Comparison of ENCODE assay signal across 22 mouse cellular contexts in the genomic region with DNA sequence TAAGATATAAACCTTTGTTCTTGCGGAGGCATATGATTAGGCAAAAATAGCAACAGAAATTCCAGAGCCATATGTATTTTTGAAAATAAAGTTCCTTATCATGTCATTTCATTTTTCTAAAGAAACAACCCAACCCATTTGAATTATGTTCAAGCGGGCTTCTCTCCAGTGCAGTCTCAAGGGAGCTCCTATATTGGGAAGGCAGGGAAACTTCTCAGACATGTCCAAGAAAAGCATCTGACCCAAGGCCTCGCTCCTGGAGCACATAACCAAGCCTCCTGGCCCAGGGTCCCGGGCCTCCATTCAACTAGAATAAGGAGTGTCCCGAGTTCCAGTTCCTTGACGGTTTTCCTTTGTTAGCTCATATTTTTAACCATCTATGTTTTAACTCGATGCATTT. TPM values are rescaled to one million over a fixed set of nuclear protein-coding genes. Genes with fewer than 3 reads are reported as not detected.
DNase-seq lines count a peak whose midpoint lies in the region; ATAC-seq and TF ChIP-seq lines count a peak whose summit lies in the region.
"Had no signal": no experiment of that assay in that cellular context is flagged by ENCODE, and none has a peak within 500 bp of the region (broad histone marks: within the 10 kb centered on the region; RNA-seq: fewer than 3 reads in every experiment).

No protein-coding gene starts in this region.

- intact Hi-C loops in heart, adult 2 months (cut with DNase I): no loop called here

- no peak overlapping the region for H3K27ac ChIP-seq in heart, adult 2 months
- H3K27ac ChIP-seq in heart, embryonic 12.5 days (ENCODE audit: poor library complexity, severe bottlenecking): no peak overlapping the region
- no peak overlapping the region for H3K27ac ChIP-seq in kidney, embryonic 16.5 days (ENCODE audit: low read length)
- H3K27ac ChIP-seq: embryonic facial prominence, embryonic 13.5 days; forebrain, embryonic 12.5 days; hindbrain, embryonic 14.5 days; liver, embryonic 14.5 days; macrophage had no signal

- no peaks in the 10 kb centered on the region for H3K36me3 ChIP-seq in heart, adult 2 months (ENCODE audit: control insufficient read depth, insufficient read depth, low read length)
- no peaks in the 10 kb centered on the region for H3K36me3 ChIP-seq in heart, embryonic 12.5 days
- no peaks in the 10 kb centered on the region for H3K36me3 ChIP-seq in kidney, embryonic 16.5 days (ENCODE audit: insufficient read depth, low read length)
- H3K36me3 ChIP-seq: embryonic facial prominence, embryonic 13.5 days; forebrain, embryonic 12.5 days; G1E had no signal

- ATAC-seq in heart, embryonic 12.5 days (ENCODE audit: insufficient number of reproducible peaks, low FRiP score): no peak
- no peak for ATAC-seq in CD4-positive, CD25-positive, alpha-beta regulatory T cell, adult 4 months
- ATAC-seq in kidney, embryonic 16.5 days (ENCODE audit: low FRiP score, low TSS enrichment): no peak; the same call in 1 of the 2 replicates

- no peaks in the 10 kb centered on the region for H3K27me3 ChIP-seq in heart, adult 2 months (ENCODE audit: control insufficient read depth, insufficient read depth, low read length)
- no peaks in the 10 kb centered on the region for H3K27me3 ChIP-seq in heart, embryonic 12.5 days (replicated peaks)
- H3K27me3 ChIP-seq in kidney, embryonic 16.5 days (ENCODE audit: insufficient read depth, low read length): no peaks in the 10 kb centered on the region
- H3K27me3 ChIP-seq: embryonic facial prominence, embryonic 13.5 days; forebrain, embryonic 12.5 days had no signal

- no peaks in the 10 kb centered on the region for H3K79me2 ChIP-seq in heart, adult 2 months (replicated peaks; ENCODE audit: control insufficient read depth, insufficient read depth, low read length)

- DNase-seq in heart, adult 2 months: peak; percentile 31 to 33
- DNase-seq in NIH3T3 (ENCODE audit: low read depth): peak; percentile 48
- DNase-seq in gastrocnemius, postnatal 4 days (ENCODE audit: low spot score in 2 of 2): peak; percentile 28 to 68
- DNase-seq in heart, postnatal 4 days: peak; percentile 54
- no peak for DNase-seq in layer of hippocampus, adult 9-11 months
- DNase-seq: cerebellum, adult 11 months; midbrain, embryonic 14.5 days; thymus, postnatal 4 days had no signal

- H3K4me1 ChIP-seq in heart, adult 2 months (ENCODE audit: control insufficient read depth, insufficient read depth, low read length): peaks cover 2% of the 10 kb centered on the region
- H3K4me1 ChIP-seq in heart, embryonic 12.5 days (replicated peaks): no peaks in the 10 kb centered on the region
- H3K4me1 ChIP-seq in kidney, embryonic 16.5 days (ENCODE audit: insufficient read depth, low read length): peaks cover 3% of the 10 kb centered on the region; the same call in 1 of the 2 replicates
- H3K4me1 ChIP-seq: embryonic facial prominence, embryonic 13.5 days; forebrain, embryonic 12.5 days had no signal

- H3K4me2 ChIP-seq in heart, embryonic 12.5 days: no peak overlapping the region
- H3K4me2 ChIP-seq in kidney, embryonic 16.5 days (replicated peaks; ENCODE audit: low read depth, low read length): no peak overlapping the region
- H3K4me2 ChIP-seq: embryonic facial prominence, embryonic 13.5 days; forebrain, embryonic 12.5 days; hindbrain, embryonic 14.5 days had no signal

- 50% methylated on average over 7 of the region's 7 CpGs for WGBS in heart, adult 2 months
- 78% methylated on average over 7 of the region's 7 CpGs for WGBS in heart, embryonic 12.5 days
- 76% methylated on average over 7 of the region's 7 CpGs for WGBS in kidney, embryonic 16.5 days

- TF ChIP-seq CTCF in heart, adult 2 months (IDR thresholded peaks at IDR 0.05): no peak

- H3K4me3 ChIP-seq in heart, adult 2 months: no peak overlapping the region
- no peak overlapping the region for H3K4me3 ChIP-seq in heart, embryonic 12.5 days
- no peak overlapping the region for H3K4me3 ChIP-seq in kidney, embryonic 16.5 days (ENCODE audit: low read length)
- H3K4me3 ChIP-seq: embryonic facial prominence, embryonic 13.5 days; forebrain, embryonic 12.5 days had no signal

- TF ChIP-seq EP300 in heart, adult 2 months (IDR thresholded peaks at IDR 0.05; ENCODE audit: insufficient read depth, low read depth, low read length): no peak

- no peak overlapping the region for H3K9ac ChIP-seq in heart, adult 2 months (ENCODE audit: low read depth, low read length)
- H3K9ac ChIP-seq in heart, embryonic 12.5 days: no peak overlapping the region
- no peak overlapping the region for H3K9ac ChIP-seq in kidney, embryonic 16.5 days (replicated peaks; ENCODE audit: low read length)
- H3K9ac ChIP-seq: embryonic facial prominence, embryonic 13.5 days; forebrain, embryonic 12.5 days; hindbrain, embryonic 14.5 days; liver, embryonic 14.5 days had no signal

- no peak for TF ChIP-seq POLR2A in heart, adult 2 months (IDR thresholded peaks at IDR 0.05; ENCODE audit: insufficient read depth, low read depth, low read length)

- H3K9me3 ChIP-seq in heart, embryonic 12.5 days (replicated peaks): no peaks in the 10 kb centered on the region
- H3K9me3 ChIP-seq in kidney, embryonic 16.5 days (ENCODE audit: low read length): no peaks in the 10 kb centered on the region
- H3K9me3 ChIP-seq: embryonic facial prominence, embryonic 13.5 days; forebrain, embryonic 12.5 days; G1E had no signal

RNA-seq across cellular contexts. Expression of a gene that starts 20.1 kb away (rescaled TPM):
- total RNA-seq in heart, adult 2 months (2021): under 1 TPM; 0.26 to 0.41 TPM
- 0.45 and 0.91 TPM in 2 replicates for polyA plus RNA-seq in heart, adult 2 months (2012; rRNA removed)
- 0.37 and 0.56 TPM in 2 replicates for polyA plus RNA-seq in heart, embryonic 12.5 days (2016; fragmentation: Nextera tagmentation; extraction: Ambion mirVana)
- total RNA-seq in gastrocnemius, postnatal 4 days (2021): under 1 TPM; 0.31 to 0.56 TPM
- total RNA-seq in heart, postnatal 4 days (2021): under 1 TPM; 0.62 to 0.83 TPM
- polyA plus RNA-seq in CD4-positive, CD25-positive, alpha-beta regulatory T cell, adult 4 months (2017; shearing (Covaris generic)): not detected
- 0.13 TPM in 1 of 2 replicates, not detected in the other for polyA plus RNA-seq in kidney, embryonic 16.5 days (2015; fragmentation: Nextera tagmentation; extraction: Ambion mirVana)
- polyA plus RNA-seq: C2C12; forebrain, embryonic 12.5 days; G1E; hindbrain, embryonic 14.5 days; macrophage; midbrain, embryonic 14.5 days; neural tube, embryonic 11.5 days had no signal

RNA-seq across cellular contexts. Expression of a gene that starts 39.7 kb away (rescaled TPM):
- total RNA-seq in heart, adult 2 months (2021): not detected
- polyA plus RNA-seq in heart, adult 2 months (2012; rRNA removed): not detected in 2 replicates
- polyA plus RNA-seq in heart, embryonic 12.5 days (2016; fragmentation: Nextera tagmentation; extraction: Ambion mirVana): not detected in 2 replicates
- not detected for total RNA-seq in gastrocnemius, postnatal 4 days (2021)
- total RNA-seq in heart, postnatal 4 days (2021): not detected
- polyA plus RNA-seq in CD4-positive, CD25-positive, alpha-beta regulatory T cell, adult 4 months (2017; shearing (Covaris generic)): not detected
- polyA plus RNA-seq in kidney, embryonic 16.5 days (2015; fragmentation: Nextera tagmentation; extraction: Ambion mirVana): not detected in 2 replicates
- total RNA-seq: G1E; layer of hippocampus, postnatal 10 days; left cerebral cortex, postnatal 36 days had no signal
- polyA plus RNA-seq: C2C12; embryonic facial prominence, embryonic 13.5 days; forebrain, embryonic 12.5 days; G1E; hindbrain, embryonic 14.5 days; kidney, embryonic 14.5 days; liver, embryonic 14.5 days; macrophage; midbrain, embryonic 14.5 days; neural tube, embryonic 11.5 days had no signal
